Mouse (Mus musculus) limb, embryonic 11.5 days (tissue): ENCODE data around the gene Dhx15. TPM values are rescaled to one million over a fixed set of nuclear protein-coding genes. Genes with fewer than 3 reads are reported as not detected.

ENCODE experiments used
- ATAC-seq: fragments of 200-750 bp; cut with Nextera tagmentation; 2 replicates; pipeline ENCODE4 v1.8.0; 2017; ENCODE audit warnings: low read depth; ENCODE audit not compliant: insufficient number of reproducible peaks, low FRiP score, low TSS enrichment
- DNase-seq: peaks from one replicate; pipeline ENCODE4 v3.0.0-alpha.2; 2015; ENCODE audit warnings: low spot score
- H3K27ac ChIP-seq: fragments of 300-500 bp; sonication (generic); replicated peaks from 2 replicates; pipeline ENCODE4 v1.5.1; 2014; ENCODE audit warnings: low read depth, mild to moderate bottlenecking, low read length
- H3K27me3 ChIP-seq: fragments of 300-500 bp; sonication (generic); 2 replicates; pipeline ENCODE4 v1.6.1; 2014; ENCODE audit warnings: mild to moderate bottlenecking, low read length, mixed read lengths; ENCODE audit not compliant: control insufficient read depth, insufficient read depth
- H3K36me3 ChIP-seq: fragments of 300-500 bp; sonication (generic); 2 replicates; pipeline ENCODE4 v1.6.1; 2014; ENCODE audit warnings: mild to moderate bottlenecking, low read length, moderate library complexity, mixed read lengths; ENCODE audit not compliant: control insufficient read depth, insufficient read depth
- H3K4me1 ChIP-seq: fragments of 300-500 bp; sonication (generic); 2 replicates; pipeline ENCODE4 v1.6.1; 2014; ENCODE audit warnings: low read length, mixed read lengths; ENCODE audit not compliant: control insufficient read depth, insufficient read depth
- H3K4me2 ChIP-seq: fragments of 300-500 bp; sonication (generic); 2 replicates; pipeline ENCODE4 v1.6.1; 2014; ENCODE audit warnings: low read depth, mild to moderate bottlenecking, moderate library complexity; ENCODE audit not compliant: severe bottlenecking
- H3K4me3 ChIP-seq: fragments of 300-500 bp; sonication (generic); 2 replicates; pipeline ENCODE4 v1.5.1; 2014; ENCODE audit warnings: low read depth, low read length
- H3K9ac ChIP-seq: fragments of 300-500 bp; sonication (generic); 2 replicates; pipeline ENCODE4 v1.6.1; 2014; ENCODE audit warnings: mild to moderate bottlenecking, low read length
- H3K9me3 ChIP-seq: fragments of 300-500 bp; sonication (generic); 2 replicates; pipeline ENCODE4 v1.6.1; 2016; ENCODE audit warnings: low read length; ENCODE audit not compliant: control insufficient read depth
- WGBS: fragments of 180-500 bp; shearing (Covaris S2); extraction: QIAGEN DNeasy Blood & Tissue Kit; methylation state at CpG from one replicate; pipeline ENCODE4 v1.1.7; 2014; 5-methylcytosine and 5-hydroxymethylcytosine counted together
- polyA plus RNA-seq: library from polyadenylated mRNA; unstranded; fragments of >200 nt; fragmentation: Nextera tagmentation; extraction: Ambion mirVana; gene quantifications from 2 replicates; pipeline ENCODE4 v1.2.1, GENCODE M21; 2014

Dhx15 gene
- polyA plus RNA-seq, 1 experiment from 2014 or later = 111 TPM

GRCm38 (mm10) chr5:52119192-52119591 lies 71.1 kb downstream of the Dhx15 start:
- no peaks in the 10 kb centered on the region for H3K9me3 ChIP-seq
- 91% methylated on average over 2 of the region's 2 CpGs for WGBS

GRCm38 (mm10) chr5:52117829-52118228 lies 72.5 kb downstream of the Dhx15 start:
- no peak for DNase-seq
- Histone ChIP-seq H3K36me3 (no peaks in the 10 kb centered on the region), H3K9ac (no peak overlapping the region), H3K4me1 (peaks cover 16% of the 10 kb centered on the region), H3K4me2 (no peak overlapping the region), H3K27ac (no peak overlapping the region), H3K9me3 (no peaks in the 10 kb centered on the region), H3K27me3 (peaks cover 24% of the 10 kb centered on the region), H3K4me3 (no peak overlapping the region)
- ATAC-seq = no peak
- 85% methylated on average over 4 of the region's 4 CpGs for WGBS

More at GRCm38 (mm10) chr5:52119192-52119591, 71.1 kb downstream of the Dhx15 start:
- Histone ChIP-seq H3K36me3 (no peaks in the 10 kb centered on the region), H3K27ac (no peak overlapping the region), H3K9ac (no peak overlapping the region), H3K4me1 (peaks cover 10% of the 10 kb centered on the region), H3K4me2 (no peak overlapping the region), H3K4me3 (no peak overlapping the region), H3K27me3 (peaks cover 13% of the 10 kb centered on the region)
- ATAC-seq (no peak), DNase-seq (no peak)

GRCm38 (mm10) chr5:52116404-52116803 lies 73.9 kb downstream of the Dhx15 start:
- Histone ChIP-seq H3K27ac (no peak overlapping the region), H3K9ac (no peak overlapping the region), H3K36me3 (no peaks in the 10 kb centered on the region), H3K4me2 (peak overlapping the region; percentile 98), H3K4me1 (peaks cover 18% of the 10 kb centered on the region), H3K9me3 (no peaks in the 10 kb centered on the region), H3K4me3 (peak overlapping the region; percentile 61), H3K27me3 (peaks cover 24% of the 10 kb centered on the region)
- no peak; the same call in 1 of the 2 replicates for ATAC-seq
- WGBS = 6% methylated on average over 17 of the region's 17 CpGs
- DNase-seq = no peak

GRCm38 (mm10) chr5:52115821-52116317 lies 74.4 kb downstream of the Dhx15 start:
- Histone ChIP-seq H3K4me2 (peak overlapping the region; percentile 98), H3K27me3 (peaks cover 24% of the 10 kb centered on the region), H3K4me1 (peaks cover 18% of the 10 kb centered on the region), H3K9me3 (no peaks in the 10 kb centered on the region), H3K4me3 (peak overlapping the region; percentile 61), H3K9ac (peak overlapping the region; percentile 55), H3K27ac (no peak overlapping the region), H3K36me3 (no peaks in the 10 kb centered on the region)
- ATAC-seq = peak; percentile 85
- 0% methylated on average over 52 of the region's 53 CpGs for WGBS
- DNase-seq = peak; percentile 87

- Histone ChIP-seq H3K27me3 (peaks cover 24% of the 10 kb centered on the region), H3K36me3 (no peaks in the 10 kb centered on the region), H3K9me3 (no peaks in the 10 kb centered on the region), H3K4me1 (peaks cover 18% of the 10 kb centered on the region), H3K27ac (no peak overlapping the region), H3K9ac (no peak overlapping the region; the same call in 1 of the 2 replicates), H3K4me3 (peak overlapping the region; percentile 61), H3K4me2 (peak overlapping the region; percentile 98)
- WGBS = under 1% methylated on average over 48 of the region's 48 CpGs
- ATAC-seq (0 out of 2 replicates have a peak, but pooled peaks have one; percentile 11), DNase-seq (peak; percentile 54)
Observed at GRCm38 (mm10) chr5:52114751-52115451, 75.4 kb downstream of the Dhx15 start.

- WGBS = under 1% methylated on average over 42 of the region's 54 CpGs
- Histone ChIP-seq H3K4me3 (peak overlapping the region; percentile 61), H3K4me2 (peak overlapping the region; percentile 98), H3K27ac (no peak overlapping the region), H3K4me1 (peaks cover 18% of the 10 kb centered on the region), H3K36me3 (no peaks in the 10 kb centered on the region), H3K9ac (peak overlapping the region; percentile 32; the same call in 1 of the 2 replicates), H3K9me3 (no peaks in the 10 kb centered on the region), H3K27me3 (peaks cover 24% of the 10 kb centered on the region)
- ATAC-seq = peak; percentile 36; the same call in 1 of the 2 replicates
- peak; percentile 59 for DNase-seq
Observed at GRCm38 (mm10) chr5:52113851-52114731, 76.2 kb downstream of the Dhx15 start.

- ATAC-seq (no peak), DNase-seq (peak; percentile 70)
- Histone ChIP-seq H3K9ac (peak overlapping the region; percentile 50), H3K4me3 (peak overlapping the region; percentile 61), H3K27ac (no peak overlapping the region), H3K4me2 (peak overlapping the region; percentile 98), H3K9me3 (no peaks in the 10 kb centered on the region), H3K4me1 (peaks cover 18% of the 10 kb centered on the region), H3K27me3 (peaks cover 24% of the 10 kb centered on the region), H3K36me3 (no peaks in the 10 kb centered on the region)
- WGBS = under 1% methylated on average over 73 of the region's 73 CpGs
Observed at GRCm38 (mm10) chr5:52112953-52113841, 77.1 kb downstream of the Dhx15 start.
